Mouse (Mus musculus) cerebellum, adult 2 months (tissue): ENCODE data around the gene Cnot3.

Experiments
- CTCF ChIP-seq: fragments of 200-500 bp; IDR thresholded peaks from 2 replicates; pipeline ENCODE4 v1.5.1; 2011; ENCODE audit warnings: low read depth, mild to moderate bottlenecking, control low read depth, low read length, moderate library complexity, borderline replicate concordance; ENCODE audit not compliant: insufficient read depth
- POLR2A ChIP-seq: fragments of 200-500 bp; IDR thresholded peaks from 2 replicates; pipeline ENCODE4 v1.6.1; 2011; ENCODE audit warnings: low read length, control low read depth, borderline replicate concordance; ENCODE audit not compliant: insufficient read depth

- TF ChIP-seq CTCF: no peak
- no peak for TF ChIP-seq POLR2A
Measured at GRCm38 (mm10) chr7:3609082-3609481, 36.0 kb upstream of the Cnot3 start.
